Mouse (Mus musculus) intestine, postnatal 0 days (tissue): Measurements from ENCODE around the gene Rhbg. TPM values are rescaled to one million over a fixed set of nuclear protein-coding genes. Genes with fewer than 3 reads are reported as not detected.
"Not testable (repeated sequence)": the region's sequence is repeated elsewhere in the genome, so short reads cannot be mapped to it uniquely, and the experiment has no call there.

Source experiments
- ATAC-seq: fragments of 200-750 bp; cut with Nextera tagmentation; 2 replicates; pipeline ENCODE4 v1.8.0; 2017; ENCODE audit warnings: mild to moderate bottlenecking, moderate TSS enrichment, moderate library complexity
- H3K27ac ChIP-seq: fragments of 300-500 bp; sonication (generic); 2 replicates; pipeline ENCODE4 v1.5.1; 2014; ENCODE audit warnings: mild to moderate bottlenecking, low read depth, low read length, moderate library complexity
- H3K27me3 ChIP-seq: fragments of 300-500 bp; sonication (generic); replicated peaks from 2 replicates; pipeline ENCODE4 v1.6.1; 2014; ENCODE audit warnings: low read length, mixed read lengths; ENCODE audit not compliant: control insufficient read depth, insufficient read depth
- H3K36me3 ChIP-seq: fragments of 300-500 bp; sonication (generic); 2 replicates; pipeline ENCODE4 v1.6.1; 2014; ENCODE audit warnings: mild to moderate bottlenecking, moderate library complexity; ENCODE audit not compliant: control insufficient read depth, insufficient read depth
- H3K4me1 ChIP-seq: fragments of 300-500 bp; sonication (generic); replicated peaks from 2 replicates; pipeline ENCODE4 v1.6.1; 2014; ENCODE audit warnings: antibody characterized with exemption, low read length, mixed read lengths; ENCODE audit not compliant: control insufficient read depth, insufficient read depth
- H3K4me2 ChIP-seq: fragments of 300-500 bp; sonication (generic); replicated peaks from 2 replicates; pipeline ENCODE4 v1.6.1; 2014; ENCODE audit warnings: low read depth, mild to moderate bottlenecking, moderate library complexity
- H3K4me3 ChIP-seq: fragments of 300-500 bp; sonication (generic); 2 replicates; pipeline ENCODE4 v1.5.1; 2014; ENCODE audit warnings: low read depth, low read length
- H3K9ac ChIP-seq: fragments of 300-500 bp; sonication (generic); 2 replicates; pipeline ENCODE4 v1.6.1; 2014; ENCODE audit warnings: mild to moderate bottlenecking, low read depth, low read length
- H3K9me3 ChIP-seq: fragments of 300-500 bp; sonication (generic); 2 replicates; pipeline ENCODE4 v1.6.1; 2016; ENCODE audit warnings: mixed run types; ENCODE audit not compliant: control insufficient read depth
- CTCF ChIP-seq: sonication (generic); IDR thresholded peaks from 2 replicates; pipeline ENCODE4 v1.5.1; 2016; ENCODE audit warnings: low read depth, mild to moderate bottlenecking, control low read depth, antibody characterized with exemption, moderate library complexity
- WGBS: fragments of 180-500 bp; shearing (Covaris S2); extraction: QIAGEN DNeasy Blood & Tissue Kit; methylation state at CpG from one replicate; pipeline ENCODE4 v1.1.7; 2014; 5-methylcytosine and 5-hydroxymethylcytosine counted together
- polyA plus RNA-seq: library from polyadenylated mRNA; unstranded; fragments of >200 nt; fragmentation: Nextera tagmentation; extraction: Ambion mirVana; gene quantifications from 2 replicates; pipeline ENCODE4 v1.2.1, GENCODE M21; 2015

The Rhbg gene
- 0.60 and 0.65 TPM in 2 replicates for polyA plus RNA-seq

DNA sequence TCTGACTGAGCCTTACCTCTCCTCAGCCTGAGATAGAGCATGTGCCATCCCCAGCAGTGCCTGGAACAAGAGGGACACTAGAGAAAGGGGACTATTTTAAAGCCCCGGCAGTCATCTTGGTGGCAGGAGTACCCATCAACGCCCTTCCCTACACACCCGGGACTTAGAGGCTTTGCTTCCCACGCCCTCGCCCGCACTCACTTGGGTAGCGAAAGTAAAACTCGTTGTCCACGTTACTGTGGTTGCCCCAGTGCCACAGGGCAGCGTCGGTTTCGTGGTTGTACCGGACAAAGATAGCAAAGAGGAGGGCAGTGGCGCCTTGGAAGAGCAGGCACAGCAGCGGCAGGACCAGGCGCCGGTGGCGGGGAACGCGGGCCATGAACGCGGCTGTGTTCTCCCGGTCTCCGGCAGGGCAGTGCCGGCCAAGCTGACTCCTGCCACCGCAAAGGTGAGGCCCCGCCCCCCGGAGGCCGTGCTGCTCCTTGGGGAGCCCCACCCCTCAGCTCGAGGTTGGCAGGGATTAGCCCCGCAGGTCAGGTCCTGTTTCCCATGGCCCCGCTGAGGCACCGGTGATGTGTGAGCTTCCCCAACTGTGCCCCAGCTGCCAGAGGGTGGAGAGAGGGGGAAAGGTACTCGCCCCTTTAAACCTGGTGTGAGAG lies at the start of gene Rhbg:
Rhbg (minus strand) TSS at position 442 of the 659 bp plus-strand sequence.
- Histone ChIP-seq H3K36me3 (no peaks in the 10 kb centered on the region), H3K9me3 (no peaks in the 10 kb centered on the region), H3K27ac (no peak within 1 kb of the TSS), H3K27me3 (0 out of 2 replicates have a peak, but pooled peaks cover 10% of the 10 kb centered on the region), H3K9ac (no peak within 1 kb of the TSS), H3K4me2 (peak within 1 kb of the TSS; percentile 80), H3K4me3 (peak within 1 kb of the TSS; percentile 49), H3K4me1 (no peaks in the 10 kb centered on the region)
- 2% methylated on average over 33 of the region's 34 CpGs for WGBS
- no peak for TF ChIP-seq CTCF
- peak; percentile 65 for ATAC-seq

DNA sequence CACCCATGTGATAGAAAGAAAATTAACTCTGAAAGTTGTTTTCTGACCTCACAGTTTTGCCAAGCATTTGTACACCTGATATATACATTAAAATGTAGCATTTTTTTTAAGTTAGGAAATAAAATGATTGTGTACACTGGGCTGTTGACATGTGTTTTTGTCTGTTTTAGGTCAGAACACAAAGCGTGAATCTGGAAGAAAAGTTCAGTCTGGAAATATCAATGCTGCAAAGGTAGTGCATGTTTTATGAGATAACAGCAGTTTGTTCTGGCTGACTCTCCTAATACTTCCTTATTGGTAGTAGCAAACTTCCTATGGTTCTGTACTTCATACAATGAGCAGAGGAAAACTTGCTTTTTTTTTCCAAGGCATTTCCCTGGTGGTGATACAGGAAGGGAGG lies 44.7 kb upstream of the Rhbg start:
- WGBS = 39% methylated on average over 1 of the region's 1 CpGs
- Histone ChIP-seq H3K4me3 (no peak overlapping the region), H3K4me2 (no peak overlapping the region), H3K27ac (no peak overlapping the region), H3K36me3 (peaks cover 48% of the 10 kb centered on the region), H3K27me3 (no peaks in the 10 kb centered on the region), H3K9me3 (no peaks in the 10 kb centered on the region), H3K9ac (no peak overlapping the region), H3K4me1 (peaks cover 8% of the 10 kb centered on the region)
- ATAC-seq = no peak
- TF ChIP-seq CTCF = no peak

DNA sequence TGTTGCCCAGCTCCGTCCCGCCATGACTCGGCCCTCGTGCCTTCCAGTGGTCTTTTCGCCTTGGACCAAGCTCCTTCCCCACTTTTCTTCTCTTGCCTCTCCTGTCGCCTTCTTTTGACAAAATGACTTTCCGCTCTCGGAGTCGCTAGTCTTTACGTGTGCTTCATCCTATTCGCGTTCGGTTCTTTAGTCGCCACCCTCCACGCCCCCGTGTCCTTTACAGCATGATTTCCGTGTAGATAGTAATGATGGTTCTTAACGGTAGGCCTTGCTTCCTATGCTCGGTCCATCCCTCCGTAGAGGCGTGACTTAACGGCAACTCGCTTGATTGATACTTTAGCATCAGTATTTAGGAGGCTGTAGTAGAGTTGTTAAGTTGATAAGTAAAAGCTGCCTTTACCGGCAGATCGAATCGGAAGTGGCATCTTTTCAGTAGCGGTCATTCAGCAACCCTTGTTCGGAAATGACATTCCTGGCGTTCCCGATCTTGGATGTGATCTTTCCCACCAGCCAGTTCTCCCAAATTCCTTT lies 42.9 kb upstream of the Rhbg start:
- H3K36me3 ChIP-seq = peaks cover 31% of the 10 kb centered on the region
- no peaks in the 10 kb centered on the region for H3K27me3 ChIP-seq
- H3K9me3 ChIP-seq = no peaks in the 10 kb centered on the region
- peaks cover 8% of the 10 kb centered on the region for H3K4me1 ChIP-seq
- ATAC-seq = no peak
- H3K4me2 ChIP-seq = peak overlapping the region; percentile 71
- WGBS = under 1% methylated on average over 30 of the region's 30 CpGs
- no peak for TF ChIP-seq CTCF
- H3K9ac ChIP-seq = peak overlapping the region; percentile 59
- peak overlapping the region; percentile 80 for H3K4me3 ChIP-seq
- peak overlapping the region; percentile 76 for H3K27ac ChIP-seq

GRCm38 (mm10) chr3:88296561-88297318 lies 42.2 kb upstream of the Rhbg start, which contains the start of the genes Tsacc and Cct3:
Tsacc (minus strand) TSS chr3:88296999.
Cct3 (plus strand) TSS chr3:88297116.
- Histone ChIP-seq H3K27ac (peak within 1 kb of the TSS; percentile 76), H3K36me3 (peaks cover 24% of the 10 kb centered on the region), H3K4me1 (peaks cover 8% of the 10 kb centered on the region), H3K4me2 (peak within 1 kb of the TSS; percentile 71), H3K4me3 (peak within 1 kb of the TSS; percentile 80), H3K9me3 (no peaks in the 10 kb centered on the region), H3K9ac (peak within 1 kb of the TSS; percentile 59), H3K27me3 (no peaks in the 10 kb centered on the region)
- TF ChIP-seq CTCF = peak; percentile 49
- peak; percentile 98 for ATAC-seq
- WGBS = under 1% methylated on average over 44 of the region's 44 CpGs

- ATAC-seq = no peak
- TF ChIP-seq CTCF = no peak
- WGBS = under 1% methylated on average over 12 of the region's 12 CpGs
- Histone ChIP-seq H3K27me3 (no peaks in the 10 kb centered on the region), H3K4me1 (peaks cover 8% of the 10 kb centered on the region), H3K4me2 (peak overlapping the region; percentile 71), H3K9ac (peak overlapping the region; percentile 28), H3K27ac (peak overlapping the region; percentile 75; the same call in 1 of the 2 replicates), H3K36me3 (peaks cover 18% of the 10 kb centered on the region), H3K9me3 (no peaks in the 10 kb centered on the region), H3K4me3 (peak overlapping the region; percentile 80)
Measured at GRCm38 (mm10) chr3:88296110-88296560, 41.6 kb upstream of the Rhbg start.

GRCm38 (mm10) chr3:88295272-88295671 lies 40.8 kb upstream of the Rhbg start:
- H3K9ac ChIP-seq, ATAC-seq, H3K4me3 ChIP-seq, H3K4me2 ChIP-seq, H3K9me3 ChIP-seq, H3K27me3 ChIP-seq, H3K36me3 ChIP-seq, H3K27ac ChIP-seq, H3K4me1 ChIP-seq: not testable (repeated sequence)
- 45% methylated on average over 1 of the region's 1 CpGs for WGBS
